Mouse (Mus musculus): ENCODE data around the gene Cp.

DNA sequence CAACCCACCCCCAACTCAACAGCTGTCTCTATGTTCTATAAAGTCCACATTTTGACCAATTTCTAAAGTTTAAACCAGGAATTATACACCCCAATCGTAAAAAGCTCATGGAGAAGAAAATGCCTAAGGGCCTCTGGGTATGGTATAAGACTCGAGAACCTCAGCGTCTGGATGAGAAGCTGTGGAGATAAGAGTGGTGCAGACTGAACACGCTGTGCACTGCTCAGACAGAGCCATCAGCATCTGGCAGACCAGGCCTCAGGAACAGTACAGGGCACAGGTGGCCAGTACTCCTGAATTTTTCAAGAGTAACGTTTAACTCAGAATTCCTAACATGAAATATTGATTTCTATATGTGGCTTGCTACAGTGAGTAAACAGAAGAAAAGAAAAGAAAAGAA lies 50.9 kb downstream of the Cp start:
- TF ChIP-seq MXI1 (IDR thresholded peaks at IDR 0.05; ENCODE audit: low read depth, low read length) = no peak
- TF ChIP-seq CTCF (conservative IDR thresholded peaks at IDR 0.05 in 1 of 2, IDR thresholded peaks at IDR 0.05 in 1 of 2; ENCODE audit: low read depth in 2 of 2, low read length in 2 of 2) = no peak
- TF ChIP-seq JUND (conservative IDR thresholded peaks at IDR 0.05; ENCODE audit: low read depth, low read length) = no peak
- no peak for TF ChIP-seq UBTF (IDR thresholded peaks at IDR 0.05; ENCODE audit: low read depth, low read length)
- TF ChIP-seq ZMIZ1 (IDR thresholded peaks at IDR 0.05; ENCODE audit: low read depth, low read length) = no peak
- TF ChIP-seq HCFC1 (IDR thresholded peaks at IDR 0.05; ENCODE audit: low read depth, low read length) = no peak
- TF ChIP-seq POLR2A (IDR thresholded peaks at IDR 0.05; ENCODE audit: low read depth, low read length) = no peak
- TF ChIP-seq CHD2 (IDR thresholded peaks at IDR 0.05; ENCODE audit: low read length) = no peak
- no peak for TF ChIP-seq ZNF384 (IDR thresholded peaks at IDR 0.05; ENCODE audit: low read depth, low read length)
